Mouse (Mus musculus) fibroblast of lung, adult 2 months (primary cell): ENCODE measurements around the gene Olfr538.
"Not testable (repeated sequence)": the region's sequence is repeated elsewhere in the genome, so short reads cannot be mapped to it uniquely, and the experiment has no call there.

Experiments
- DNase-seq: peaks from one replicate; pipeline ENCODE4 v3.0.0-alpha.2; 2011; ENCODE audit warnings: low read depth

Gene Olfr538

DNA sequence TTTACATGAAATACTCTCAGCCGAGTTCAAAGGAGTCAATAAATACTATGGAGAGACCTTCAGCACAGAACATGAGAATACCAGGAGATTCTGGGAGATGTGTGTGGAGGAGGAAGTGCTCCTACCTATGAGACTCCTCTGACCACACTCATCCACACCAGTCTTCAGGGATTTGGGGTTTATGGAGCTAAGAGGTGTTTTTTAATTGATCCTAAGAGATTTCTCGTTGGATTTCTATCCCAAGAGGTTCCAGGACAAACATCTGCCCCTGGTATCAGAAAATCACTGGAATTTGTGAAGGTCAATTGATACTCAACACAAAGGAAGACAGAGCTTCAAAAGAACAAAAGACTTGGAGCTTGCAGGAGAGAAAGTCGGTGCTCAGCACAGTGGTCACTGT, at the start of gene Olfr538:
Olfr538 (plus strand) TSS at position 301 of the 400 bp plus-strand sequence.
- no peak for DNase-seq

DNA sequence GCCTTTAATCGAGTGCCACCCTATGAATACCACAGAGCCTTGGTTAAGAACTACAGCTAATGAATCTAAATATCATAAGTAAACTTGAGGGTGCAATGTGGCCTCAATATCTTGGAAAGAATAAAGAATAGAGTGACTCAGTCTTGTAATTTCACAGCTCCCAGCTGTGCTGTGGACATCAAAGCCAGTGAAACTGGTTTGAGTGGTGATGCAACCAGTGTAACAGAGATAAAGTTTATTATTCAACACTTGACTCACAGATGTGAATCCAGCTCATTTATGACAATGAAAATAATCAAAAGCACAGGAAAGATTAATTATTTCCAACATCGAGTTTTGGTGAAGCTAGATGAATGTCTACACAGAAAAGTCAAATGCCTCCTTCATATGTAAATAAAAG, 27.9 kb upstream of the Olfr538 start:
- DNase-seq = no peak

DNA sequence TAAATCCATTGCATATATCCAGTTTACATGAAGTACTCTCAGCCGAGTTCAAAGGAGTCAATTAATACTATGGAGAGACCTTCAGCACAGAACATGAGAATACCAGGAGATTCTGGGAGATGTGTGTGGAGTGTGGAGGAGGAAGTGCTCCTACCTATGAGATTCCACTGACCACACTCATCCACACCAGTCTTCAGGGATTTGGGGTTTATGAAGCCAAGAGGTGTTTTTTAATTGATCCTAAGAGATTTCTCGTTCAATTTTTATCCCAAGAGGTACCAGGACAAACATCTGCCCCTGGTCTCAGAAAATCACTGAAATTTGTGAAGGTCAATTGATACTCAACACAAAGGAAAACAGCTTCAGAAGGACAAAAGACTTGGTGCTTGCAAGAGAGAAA, 33.3 kb downstream of the Olfr538 start, which contains the start of gene Olfr46:
Olfr46 (plus strand) TSS at position 301 of the 400 bp plus-strand sequence.
- not testable (repeated sequence) for DNase-seq
